Mouse (Mus musculus) embryonic facial prominence, embryonic 14.5 days (tissue): ENCODE data around the gene Pdcd1. TPM values are rescaled to one million over a fixed set of nuclear protein-coding genes. Genes with fewer than 3 reads are reported as not detected.

ENCODE experiments used
- ATAC-seq: fragments of 200-750 bp; cut with Nextera tagmentation; 2 replicates; pipeline ENCODE4 v1.8.0; 2017; ENCODE audit warnings: low read depth, moderate number of reproducible peaks, moderate TSS enrichment
- DNase-seq: peaks from one replicate; pipeline ENCODE4 v3.0.0-alpha.2; 2015; ENCODE audit warnings: low spot score
- H3K27ac ChIP-seq: fragments of 300-500 bp; sonication (generic); replicated peaks from 2 replicates; pipeline ENCODE4 v1.5.1; 2014; ENCODE audit warnings: low read depth, mild to moderate bottlenecking, low read length, moderate library complexity
- H3K27me3 ChIP-seq: fragments of 300-500 bp; sonication (generic); replicated peaks from 2 replicates; pipeline ENCODE4 v1.6.1; 2014; ENCODE audit warnings: low read length; ENCODE audit not compliant: control insufficient read depth, insufficient read depth
- H3K36me3 ChIP-seq: fragments of 300-500 bp; sonication (generic); 2 replicates; pipeline ENCODE4 v1.6.1; 2014; ENCODE audit warnings: low read length, mixed read lengths; ENCODE audit not compliant: control insufficient read depth, insufficient read depth
- H3K4me1 ChIP-seq: fragments of 300-500 bp; sonication (generic); 2 replicates; pipeline ENCODE4 v1.6.1; 2014; ENCODE audit warnings: antibody characterized with exemption, low read length; ENCODE audit not compliant: control insufficient read depth, insufficient read depth
- H3K4me2 ChIP-seq: fragments of 300-500 bp; sonication (generic); 2 replicates; pipeline ENCODE4 v1.6.1; 2014; ENCODE audit warnings: low read depth, mild to moderate bottlenecking, low read length, moderate library complexity, mixed read lengths
- H3K4me3 ChIP-seq: fragments of 300-500 bp; sonication (generic); 2 replicates; pipeline ENCODE4 v1.5.1; 2014; ENCODE audit warnings: low read depth, mild to moderate bottlenecking, low read length
- H3K9ac ChIP-seq: fragments of 300-500 bp; sonication (generic); 2 replicates; pipeline ENCODE4 v1.6.1; 2014; ENCODE audit warnings: low read depth, mild to moderate bottlenecking, low read length, moderate library complexity, mixed read lengths
- H3K9me3 ChIP-seq: fragments of 300-500 bp; sonication (generic); 2 replicates; pipeline ENCODE4 v1.6.1; 2016; ENCODE audit warnings: low read length; ENCODE audit not compliant: control insufficient read depth
- WGBS: fragments of 180-500 bp; shearing (Covaris S2); extraction: QIAGEN DNeasy Blood & Tissue Kit; methylation state at CpG from one replicate; pipeline ENCODE4 v1.1.7; 2014; 5-methylcytosine and 5-hydroxymethylcytosine counted together
- polyA plus RNA-seq: library from polyadenylated mRNA; unstranded; fragments of >200 nt; fragmentation: Nextera tagmentation; extraction: Ambion mirVana; gene quantifications from 2 replicates; pipeline ENCODE4 v1.2.1, GENCODE M21; 2014

Pdcd1 gene
- polyA plus RNA-seq, 1 experiment from 2014 or later = 0.25 TPM

GRCm38 (mm10) chr1:94046544-94046943 is 5.8 kb downstream of the Pdcd1 start:
- DNase-seq = no peak
- 74% methylated on average over 4 of the region's 4 CpGs for WGBS
- no peaks in the 10 kb centered on the region for H3K9me3 ChIP-seq
- no peaks in the 10 kb centered on the region for H3K27me3 ChIP-seq
- H3K27ac ChIP-seq = no peak overlapping the region
- H3K9ac ChIP-seq = no peak overlapping the region
- no peak for ATAC-seq
- no peak overlapping the region for H3K4me3 ChIP-seq
- no peak overlapping the region for H3K4me2 ChIP-seq
- H3K4me1 ChIP-seq = no peaks in the 10 kb centered on the region
- H3K36me3 ChIP-seq = no peaks in the 10 kb centered on the region

GRCm38 (mm10) chr1:94045559-94045958 is 6.8 kb downstream of the Pdcd1 start:
- Histone ChIP-seq H3K27me3 (no peaks in the 10 kb centered on the region), H3K4me3 (no peak overlapping the region), H3K36me3 (no peaks in the 10 kb centered on the region), H3K9ac (no peak overlapping the region), H3K4me2 (no peak overlapping the region), H3K9me3 (no peaks in the 10 kb centered on the region), H3K4me1 (no peaks in the 10 kb centered on the region), H3K27ac (no peak overlapping the region)
- ATAC-seq (no peak), DNase-seq (no peak)
- 64% methylated on average over 3 of the region's 3 CpGs for whole genome bisulfite sequencing

GRCm38 (mm10) chr1:94040391-94040790 is 12.0 kb downstream of the Pdcd1 start:
- 0 out of 2 replicates have a peak, but pooled peaks cover 3% of the 10 kb centered on the region for H3K4me1 ChIP-seq
- no peak overlapping the region for H3K4me3 ChIP-seq
- ATAC-seq = no peak
- H3K4me2 ChIP-seq = no peak overlapping the region
- no peak overlapping the region for H3K9ac ChIP-seq
- H3K27ac ChIP-seq = no peak overlapping the region
- WGBS = 89% methylated on average over 2 of the region's 2 CpGs
- no peak for DNase-seq
- H3K9me3 ChIP-seq = no peaks in the 10 kb centered on the region
- no peaks in the 10 kb centered on the region for H3K36me3 ChIP-seq
- no peaks in the 10 kb centered on the region for H3K27me3 ChIP-seq

GRCm38 (mm10) chr1:94034984-94035743 is 17.2 kb downstream of the Pdcd1 start:
- Histone ChIP-seq H3K9me3 (no peaks in the 10 kb centered on the region), H3K4me2 (peak overlapping the region; percentile 66), H3K27me3 (no peaks in the 10 kb centered on the region), H3K36me3 (no peaks in the 10 kb centered on the region), H3K4me1 (0 out of 2 replicates have a peak, but pooled peaks cover 3% of the 10 kb centered on the region), H3K27ac (peak overlapping the region; percentile 19), H3K4me3 (peak overlapping the region; percentile 35), H3K9ac (peak overlapping the region; percentile 50)
- WGBS = 2% methylated on average over 22 of the region's 25 CpGs
- peak; percentile 94 for ATAC-seq
- peak; percentile 90 for DNase-seq

GRCm38 (mm10) chr1:94033075-94033602 is 19.2 kb downstream of the Pdcd1 start:
- Histone ChIP-seq H3K9me3 (no peaks in the 10 kb centered on the region), H3K4me2 (no peak overlapping the region), H3K4me1 (0 out of 2 replicates have a peak, but pooled peaks cover 3% of the 10 kb centered on the region), H3K4me3 (no peak overlapping the region), H3K27ac (no peak overlapping the region), H3K36me3 (no peaks in the 10 kb centered on the region), H3K9ac (no peak overlapping the region), H3K27me3 (no peaks in the 10 kb centered on the region)
- no peak for ATAC-seq
- WGBS = 96% methylated on average over 2 of the region's 2 CpGs
- DNase-seq = no peak

GRCm38 (mm10) chr1:94028741-94029140 is 23.6 kb downstream of the Pdcd1 start:
- no peak overlapping the region for H3K4me3 ChIP-seq

GRCm38 (mm10) chr1:94027506-94028108 is 24.7 kb downstream of the Pdcd1 start:
- Histone ChIP-seq H3K27ac (no peak overlapping the region), H3K4me1 (no peaks in the 10 kb centered on the region), H3K36me3 (no peaks in the 10 kb centered on the region), H3K4me3 (no peak overlapping the region), H3K9me3 (no peaks in the 10 kb centered on the region), H3K27me3 (no peaks in the 10 kb centered on the region), H3K4me2 (no peak overlapping the region), H3K9ac (no peak overlapping the region)
- DNase-seq = no peak
- WGBS = 78% methylated on average over 12 of the region's 12 CpGs
- no peak for ATAC-seq

More at GRCm38 (mm10) chr1:94028741-94029140, 23.6 kb downstream of the Pdcd1 start:
- no peak for ATAC-seq
- Histone ChIP-seq H3K9ac (no peak overlapping the region), H3K27ac (no peak overlapping the region), H3K36me3 (no peaks in the 10 kb centered on the region), H3K27me3 (no peaks in the 10 kb centered on the region), H3K4me1 (no peaks in the 10 kb centered on the region), H3K9me3 (no peaks in the 10 kb centered on the region), H3K4me2 (no peak overlapping the region)
- WGBS = 89% methylated on average over 2 of the region's 2 CpGs
- DNase-seq = no peak

- Histone ChIP-seq H3K36me3 (no peaks in the 10 kb centered on the region), H3K27ac (no peak within 1 kb of the TSS), H3K9me3 (no peaks in the 10 kb centered on the region), H3K4me3 (no peak within 1 kb of the TSS), H3K27me3 (no peaks in the 10 kb centered on the region), H3K4me2 (no peak within 1 kb of the TSS), H3K9ac (no peak within 1 kb of the TSS), H3K4me1 (no peaks in the 10 kb centered on the region)
- ATAC-seq (no peak), DNase-seq (no peak)
- 92% methylated on average over 6 of the region's 6 CpGs for WGBS
Measured at GRCm38 (mm10) chr1:94020151-94020550, 32.2 kb downstream of the Pdcd1 start, which contains the start of gene Neu4. TSS of gene Neu4 (plus strand) at chr1:94020451.
